Mouse (Mus musculus) induced T-regulatory cell, adult 2 months (primary cell): ENCODE measurements around the gene Otop2.

Experiments
- DNase-seq: peaks from one replicate; pipeline ENCODE4 v3.0.0-alpha.2; 2012; ENCODE audit warnings: low read depth

Otop2 gene

DNA sequence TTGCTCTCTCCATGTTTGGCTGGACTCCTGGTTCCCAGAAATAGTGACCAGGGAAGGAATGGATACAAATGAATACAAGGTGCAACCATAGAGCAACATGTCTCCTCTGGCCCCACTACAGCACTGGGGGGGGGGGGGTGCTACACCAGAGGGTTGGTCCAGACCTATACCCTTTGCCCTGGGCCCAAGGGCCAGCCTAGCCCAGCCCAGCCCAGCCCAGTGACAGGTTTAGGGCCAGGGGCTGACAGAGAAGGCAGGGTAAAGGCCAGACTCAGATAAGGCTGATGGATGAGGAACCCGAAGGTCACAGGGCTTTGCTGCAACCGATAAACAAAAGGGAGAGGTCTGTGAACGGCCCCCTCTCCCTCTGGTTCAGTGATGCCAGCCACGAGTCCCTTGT, 43.0 kb downstream of the Otop2 start:
- no peak for DNase-seq

DNA sequence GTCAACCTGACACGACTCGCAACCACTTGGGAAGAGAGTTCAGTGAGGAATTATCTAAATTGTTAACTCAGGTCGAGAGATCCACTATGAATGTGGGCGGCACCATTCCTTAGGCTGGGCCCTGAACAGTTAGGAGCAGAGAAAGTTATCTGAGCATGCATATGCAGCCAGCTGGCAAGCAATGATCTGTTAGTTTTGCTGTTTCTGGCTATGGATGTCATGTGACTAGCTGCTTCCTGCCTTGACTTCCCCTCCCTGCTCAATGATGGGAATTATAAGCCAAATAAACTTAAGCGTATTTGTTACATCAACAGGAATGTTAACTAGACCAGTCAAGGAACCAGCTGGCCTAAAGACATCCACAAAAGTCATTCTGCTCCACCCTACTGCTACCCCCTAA, 46.4 kb downstream of the Otop2 start:
- no peak for DNase-seq

DNA sequence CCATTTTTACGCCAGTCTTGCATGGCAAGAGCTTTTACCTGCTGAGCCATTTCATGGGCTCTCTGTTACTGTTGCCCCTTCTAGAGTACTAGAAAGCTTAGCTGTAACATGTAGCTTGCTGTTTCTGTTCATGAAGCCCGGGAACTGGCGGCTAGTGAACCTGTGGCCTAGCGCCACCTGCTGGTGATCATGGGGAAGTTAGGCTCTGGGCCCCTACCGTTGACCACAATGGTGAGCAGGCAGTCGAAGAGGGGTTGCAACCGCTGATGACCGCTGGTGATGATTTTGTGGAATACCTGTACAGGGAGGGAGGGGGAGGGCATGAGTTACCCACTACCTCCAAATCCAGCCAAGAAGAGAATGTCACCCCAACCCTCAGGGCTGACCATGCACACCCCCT, 47.2 kb downstream of the Otop2 start:
- DNase-seq = peak; percentile 91

DNA sequence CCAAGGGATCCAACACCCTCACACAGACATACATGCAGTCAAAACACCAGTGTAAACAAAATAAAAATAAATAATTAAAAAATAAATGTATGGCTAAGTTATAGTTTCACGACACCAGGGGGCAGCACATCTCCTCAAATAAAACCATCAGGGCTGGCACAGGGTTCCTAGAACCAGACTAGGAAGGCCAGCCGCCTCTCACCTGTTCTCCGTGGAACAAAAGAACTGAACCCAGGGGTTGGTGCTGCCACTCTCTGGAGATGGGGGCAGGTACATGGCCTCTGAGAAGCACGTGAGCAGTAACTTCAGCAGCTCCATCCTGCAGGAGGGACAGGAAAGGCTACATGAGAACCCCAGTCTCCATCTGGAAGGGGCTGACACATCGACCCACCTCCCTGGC, 51.5 kb downstream of the Otop2 start:
- DNase-seq = peak; percentile 91

DNA sequence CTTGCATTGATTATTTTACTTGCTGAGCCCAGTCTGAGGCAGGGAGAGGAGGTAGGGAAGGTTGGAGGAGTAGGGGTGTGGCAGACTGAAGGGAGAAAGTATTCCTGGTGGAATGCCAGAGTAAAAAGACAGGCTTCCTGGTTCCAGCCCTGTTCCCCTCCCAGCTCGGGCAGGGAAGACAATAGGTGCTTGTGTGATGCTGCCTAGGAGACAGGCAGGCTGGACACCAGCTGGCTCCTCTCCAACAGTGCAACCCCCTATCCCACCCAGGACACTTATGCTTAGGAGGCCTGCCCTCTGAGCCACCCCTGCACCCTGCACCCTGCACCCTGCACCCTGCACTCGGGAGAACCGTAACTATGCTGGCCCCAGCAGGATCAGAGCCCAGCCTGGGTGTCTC, 52.3 kb downstream of the Otop2 start:
- DNase-seq = no peak

DNA sequence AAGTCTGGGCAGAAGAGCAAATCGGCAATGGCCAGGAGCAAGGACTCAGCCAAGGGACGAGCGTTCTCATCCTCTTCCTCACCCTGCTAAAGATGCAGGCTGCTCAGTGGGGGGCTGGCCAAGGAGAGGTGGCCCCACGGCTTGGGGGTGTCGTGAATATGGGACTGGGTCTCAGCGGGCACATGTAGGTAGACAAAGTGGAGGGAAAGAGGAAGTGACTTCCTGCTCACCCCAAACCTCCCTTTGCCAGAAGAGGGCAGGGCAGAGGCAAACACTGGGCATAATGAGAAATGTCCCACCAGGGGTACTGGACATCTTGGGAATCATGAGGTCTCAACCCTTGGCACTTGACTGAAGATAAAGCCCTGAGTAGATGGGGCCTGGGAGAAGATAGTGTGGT, 52.8 kb downstream of the Otop2 start:
- DNase-seq = no peak

DNA sequence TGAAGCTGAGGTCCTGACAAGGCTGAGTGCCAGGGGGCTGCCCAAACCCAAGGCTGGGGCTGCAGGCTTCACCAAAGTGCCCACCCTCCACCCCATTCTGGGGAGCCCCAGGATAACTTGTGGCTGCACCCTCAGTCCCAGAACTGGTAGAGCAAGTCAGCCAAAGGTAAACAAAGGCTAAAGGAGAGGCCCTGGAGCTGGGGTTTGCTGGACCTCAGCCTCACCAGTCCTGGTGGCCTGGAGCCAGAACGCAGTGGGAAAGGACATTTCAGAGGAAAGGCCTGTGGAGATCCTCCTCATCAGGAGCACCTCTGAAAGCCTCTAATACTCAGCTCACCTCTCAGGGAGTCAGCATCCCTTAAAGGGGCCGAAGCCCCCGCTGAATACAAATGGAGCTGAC, 57.2 kb downstream of the Otop2 start:
- no peak for DNase-seq

DNA sequence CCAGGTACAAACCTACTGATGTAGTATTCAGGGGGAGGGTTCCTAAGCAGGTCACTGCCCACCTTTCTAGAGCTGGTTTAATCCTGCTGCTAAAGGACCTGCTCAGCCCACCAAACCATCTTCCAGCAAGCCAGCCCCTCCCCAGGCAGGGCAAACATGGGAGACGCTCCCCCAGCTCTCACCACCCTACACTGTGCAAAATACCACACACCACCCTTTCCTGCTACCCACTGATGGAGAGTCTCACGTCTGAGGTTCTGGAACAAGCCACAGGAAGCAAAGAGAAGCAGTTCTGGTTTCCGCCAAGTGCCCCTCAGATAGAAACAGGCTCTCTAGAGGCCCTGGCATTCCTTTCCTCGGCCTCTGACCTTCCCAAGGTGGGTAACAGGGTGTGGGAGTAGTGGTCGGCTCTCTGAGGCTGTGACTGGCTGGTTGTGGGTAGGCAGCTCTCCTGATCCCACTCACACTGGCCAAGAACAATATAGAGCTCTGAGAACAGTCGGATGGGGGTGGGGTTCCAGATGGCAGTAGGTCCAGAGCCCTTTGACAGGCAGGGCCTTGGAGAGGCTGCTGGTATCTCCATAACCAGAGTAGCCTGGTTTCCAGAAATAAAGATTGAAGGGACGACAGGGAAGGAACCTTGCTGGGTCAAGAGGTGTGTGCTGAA, 59.2 kb downstream of the Otop2 start:
- no peak for DNase-seq

DNA sequence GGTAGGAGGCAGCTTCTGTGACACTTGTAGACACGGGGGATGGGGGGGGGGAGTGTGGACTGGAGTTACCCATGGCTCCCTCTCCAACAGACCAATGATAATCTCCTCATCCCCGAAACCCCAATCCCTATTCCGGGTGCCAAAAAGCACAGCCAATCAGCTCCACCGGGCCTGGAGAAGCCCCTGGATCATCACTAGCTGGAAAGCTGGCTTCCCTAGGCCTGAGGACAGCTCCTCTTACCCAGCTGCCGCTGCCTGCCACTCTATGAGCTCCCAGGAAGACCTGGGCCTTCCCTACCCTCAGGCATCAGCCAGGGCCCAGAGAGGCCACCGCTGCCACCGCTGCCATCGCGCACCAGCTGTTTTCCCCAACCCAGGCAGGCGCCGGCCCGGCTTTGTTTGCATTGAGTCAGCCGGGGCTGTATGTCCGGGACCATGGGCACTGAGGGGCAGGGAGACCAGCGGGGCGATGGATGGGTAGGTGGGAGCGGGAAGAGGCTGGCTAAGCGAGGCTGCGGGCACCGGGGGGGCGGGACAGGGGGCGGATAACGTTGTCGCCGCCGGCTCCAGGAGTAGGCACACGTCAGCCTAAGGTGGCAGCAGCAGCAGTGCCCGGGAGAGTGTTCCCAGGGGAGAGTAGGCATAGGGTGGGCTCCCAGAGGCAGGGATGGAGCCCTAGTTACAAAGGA, 59.9 kb downstream of the Otop2 start:
- peak; percentile 42 for DNase-seq

DNA sequence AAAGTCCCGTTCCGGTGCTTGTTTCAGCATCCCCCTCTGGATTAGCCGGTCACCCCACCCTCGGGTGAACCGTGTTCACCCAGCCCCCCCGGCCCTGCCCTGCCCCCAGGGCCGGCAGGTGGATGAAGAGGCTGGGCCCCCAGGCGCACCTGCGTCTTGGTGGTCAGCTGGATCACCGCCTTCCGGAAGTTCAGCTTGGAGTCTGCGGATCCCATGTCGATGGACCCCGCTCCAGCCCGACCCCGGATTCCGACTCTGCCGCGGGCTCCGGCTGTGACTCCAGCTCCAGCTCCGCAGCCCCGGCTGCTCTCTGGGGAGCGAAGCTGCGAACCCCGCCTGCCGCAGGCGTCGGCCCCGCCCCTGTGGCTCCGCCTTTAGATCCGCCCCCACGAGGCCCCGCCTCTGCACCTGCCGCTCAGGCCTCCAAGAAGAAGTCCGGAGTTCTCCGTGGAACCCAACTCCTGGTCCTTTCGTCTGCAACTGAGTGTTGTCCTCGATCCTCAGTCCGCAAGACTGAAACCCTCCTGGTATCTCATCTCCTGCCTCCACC, 60.5 kb downstream of the Otop2 start, which contains the start of gene Hid1:
Hid1 (minus strand) TSS at position 362 of the 550 bp plus-strand sequence.
- DNase-seq = peak; percentile 86

DNA sequence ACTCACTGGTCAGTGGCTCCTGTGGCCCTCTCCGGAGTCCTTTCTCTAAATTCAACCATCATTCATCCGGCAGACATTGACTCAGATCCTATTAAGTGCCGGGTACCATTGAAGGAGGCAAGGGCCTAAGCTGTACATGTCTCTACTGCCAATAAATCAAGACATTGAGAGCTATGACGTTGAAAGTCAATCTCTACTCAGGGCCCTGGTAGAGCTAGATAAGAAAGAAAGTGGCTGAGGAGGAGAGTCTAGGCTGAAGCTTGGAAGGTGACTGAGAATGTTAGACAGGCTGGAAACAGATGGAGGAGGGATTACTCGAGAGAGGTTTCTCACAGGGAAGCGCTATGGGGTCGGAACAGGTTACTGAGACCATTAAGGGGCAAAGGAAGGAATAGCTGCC, 63.4 kb downstream of the Otop2 start:
- DNase-seq = no peak

DNA sequence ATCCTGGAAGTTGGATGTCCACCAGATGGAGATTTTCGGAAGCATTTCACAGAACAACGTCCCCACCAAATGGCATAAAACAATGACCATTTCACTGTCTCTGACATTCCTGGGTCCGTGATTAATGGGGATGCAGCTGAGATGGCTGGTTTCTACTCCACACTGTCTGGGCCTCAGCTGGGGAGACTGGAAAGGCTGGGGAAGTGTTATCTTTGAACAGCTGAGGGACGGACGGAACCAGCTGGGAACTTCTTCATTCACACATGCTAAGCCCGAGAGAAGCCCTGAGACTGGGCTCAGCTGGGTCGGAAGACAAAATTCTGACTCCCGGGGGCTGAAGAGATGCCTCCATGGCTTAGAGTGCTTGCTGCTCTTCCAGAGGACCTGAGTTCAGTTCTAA, 64.4 kb downstream of the Otop2 start:
- no peak for DNase-seq

DNA sequence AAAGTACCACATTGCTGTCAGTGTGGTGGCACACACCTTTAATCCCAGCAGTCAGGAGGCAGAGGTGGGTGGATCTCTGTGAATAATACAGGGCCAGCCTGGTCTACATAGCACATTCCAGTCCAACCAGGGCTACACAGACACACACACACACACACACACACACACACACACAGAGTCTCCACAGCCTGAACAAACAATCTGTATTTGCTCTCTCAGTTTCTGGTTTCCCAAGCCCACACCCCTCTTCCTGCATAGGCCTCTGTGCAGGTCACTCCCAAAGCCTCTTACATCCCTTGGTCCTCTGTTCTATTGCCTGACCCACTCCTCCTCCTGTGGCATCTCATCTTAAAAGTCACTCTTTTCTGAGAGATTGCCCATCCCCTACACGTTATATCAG, 65.1 kb downstream of the Otop2 start:
- DNase-seq = no peak

DNA sequence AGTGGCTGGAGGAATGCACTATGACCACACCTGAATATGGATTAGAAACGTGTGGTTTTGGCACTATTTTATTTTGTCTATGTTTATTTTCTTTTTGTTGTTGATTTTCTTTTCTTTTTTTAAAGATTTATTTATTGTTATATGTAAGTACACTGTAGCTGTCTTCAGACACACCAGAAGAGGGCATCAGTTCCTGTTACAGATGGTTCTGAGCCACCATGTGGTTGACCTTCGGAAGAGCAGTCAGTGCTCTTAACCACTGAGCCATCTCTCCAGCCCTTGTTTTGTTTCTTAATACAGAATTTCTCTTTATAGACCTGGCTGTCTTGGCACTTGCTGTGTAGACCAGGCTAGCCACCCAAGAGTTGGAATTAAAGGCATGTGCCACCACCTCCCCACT, 65.8 kb downstream of the Otop2 start:
- DNase-seq = no peak

DNA sequence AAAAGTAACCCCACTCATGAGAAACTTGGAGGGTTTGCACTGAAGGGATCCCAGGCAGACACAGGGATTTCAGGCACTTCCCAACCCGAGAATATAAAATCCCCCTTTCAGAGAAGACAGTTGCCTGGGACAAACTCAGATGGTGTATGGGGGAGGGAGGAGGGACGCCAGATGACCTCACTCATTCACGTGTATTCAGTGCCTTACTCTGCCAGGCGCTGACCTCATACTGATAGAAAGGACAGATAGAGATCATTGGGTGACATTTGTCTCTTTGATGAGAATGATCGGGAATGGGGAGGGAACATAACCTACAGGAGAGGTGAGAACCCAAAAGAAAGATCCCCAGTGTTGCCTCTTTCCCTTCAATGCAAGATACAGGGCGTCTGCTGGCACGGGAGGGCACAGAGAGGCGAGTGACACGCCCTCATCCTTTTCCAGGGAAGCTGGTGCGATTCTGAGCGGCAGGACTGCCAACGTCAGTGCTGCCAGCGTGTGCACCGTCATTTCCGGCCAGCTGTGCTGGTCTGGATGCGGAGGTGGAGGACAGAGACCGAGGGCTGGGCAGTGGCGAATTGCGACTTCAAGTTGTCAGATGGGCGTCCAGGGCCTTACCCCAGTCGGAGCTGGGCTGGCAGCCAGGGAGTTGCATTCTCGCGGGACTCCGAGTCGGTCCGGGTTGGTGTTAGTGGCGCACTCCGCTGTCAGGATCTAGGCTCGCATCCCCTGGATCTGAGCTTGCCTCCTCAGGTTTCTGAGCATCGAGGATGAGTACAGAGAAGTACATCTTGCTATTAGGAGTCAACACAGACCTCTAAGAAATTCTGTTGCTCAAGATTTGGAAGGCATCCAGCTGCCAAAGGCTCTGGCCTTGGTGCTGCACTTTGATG, 67.1 kb downstream of the Otop2 start:
- no peak for DNase-seq

DNA sequence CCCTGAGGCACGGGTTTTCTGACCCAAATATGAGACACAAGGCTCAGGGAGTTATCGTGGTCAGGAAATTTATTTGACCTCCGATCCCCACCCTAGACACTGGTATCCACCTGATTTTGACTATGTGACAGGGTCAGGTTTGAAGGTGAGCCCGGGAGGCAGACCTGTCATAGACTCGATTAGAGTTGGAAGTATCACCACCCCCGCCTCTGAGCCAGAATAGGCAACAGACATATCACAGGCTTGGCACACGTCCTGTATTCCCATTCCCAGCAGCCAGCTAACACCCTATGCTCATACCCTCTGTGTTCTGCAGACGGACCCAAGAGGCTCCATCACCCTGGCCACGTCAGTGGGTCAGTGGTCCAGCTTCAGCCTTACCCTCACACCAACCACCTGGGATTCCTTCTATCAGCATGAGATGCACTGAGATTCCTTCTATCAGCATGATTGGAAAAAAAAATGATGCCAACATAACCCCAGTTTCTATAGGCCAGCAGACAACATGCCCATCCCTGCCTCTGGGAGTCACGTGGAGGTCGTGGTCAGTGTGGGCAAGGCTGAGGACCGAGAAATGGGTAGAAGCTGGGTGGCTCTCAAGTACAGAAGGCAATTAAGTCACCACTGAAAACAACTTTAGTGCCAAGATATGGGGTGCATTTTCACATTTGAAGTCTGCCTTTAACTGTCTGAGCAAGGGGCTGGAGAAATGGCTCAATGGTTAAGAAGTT, 67.9 kb downstream of the Otop2 start:
- no peak for DNase-seq

DNA sequence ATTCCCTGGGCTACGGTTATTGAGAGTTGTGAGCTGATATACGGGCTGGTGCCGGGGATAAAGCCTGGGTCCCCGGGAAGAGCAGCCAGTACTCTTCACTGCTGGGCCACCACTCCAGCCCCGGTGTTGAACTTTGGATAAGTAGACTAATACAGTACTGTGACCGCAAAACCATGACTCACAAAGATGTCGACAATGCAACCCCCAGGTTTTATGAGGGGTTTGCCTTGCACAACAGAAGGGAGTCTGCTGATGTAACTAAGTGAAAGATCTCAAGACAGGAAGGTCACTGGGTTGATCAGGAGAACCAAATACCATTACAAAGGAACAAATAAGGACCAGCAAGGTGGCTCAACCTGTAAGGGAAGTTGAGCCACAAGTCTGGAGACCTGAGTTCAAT, 69.8 kb downstream of the Otop2 start:
- no peak for DNase-seq

DNA sequence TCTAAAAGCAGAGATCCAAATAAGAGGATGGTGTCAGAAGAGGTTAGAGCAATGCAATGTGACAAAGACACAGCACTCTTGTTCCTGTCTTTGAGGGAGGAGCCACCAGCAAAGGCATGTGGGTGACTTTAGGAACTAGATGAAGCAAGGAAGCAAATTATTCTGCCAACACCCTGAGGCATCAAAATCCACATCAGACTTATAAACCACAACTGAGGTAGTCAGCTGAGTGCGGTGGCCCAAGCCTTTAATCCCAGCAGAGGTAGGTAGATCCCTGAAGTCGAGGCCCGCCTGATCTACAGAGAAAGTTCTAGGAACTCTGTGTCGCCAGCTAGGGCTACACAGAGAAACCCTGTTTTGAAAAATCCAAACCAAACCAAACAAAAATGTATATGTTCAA, 70.3 kb downstream of the Otop2 start:
- no peak for DNase-seq

DNA sequence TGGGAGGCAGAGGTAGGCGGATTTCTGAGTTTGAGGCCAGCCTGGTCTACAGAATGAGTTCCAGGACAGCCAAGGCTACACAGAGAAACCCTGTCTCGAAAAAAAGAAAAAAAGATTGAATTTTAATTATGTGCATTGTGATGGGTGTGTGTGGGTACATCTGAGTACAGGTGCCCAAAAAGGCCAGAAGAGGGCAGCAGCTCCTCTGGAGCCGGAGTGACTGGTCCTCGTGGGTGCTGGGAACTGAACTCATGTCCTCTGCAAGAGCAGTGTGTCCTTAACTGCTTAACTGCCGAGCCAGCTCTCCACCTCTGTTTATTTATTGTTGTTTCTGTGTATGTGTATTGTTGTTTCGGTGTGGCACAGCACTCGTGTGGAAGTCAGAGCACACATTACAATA, 70.9 kb downstream of the Otop2 start:
- DNase-seq = no peak

DNA sequence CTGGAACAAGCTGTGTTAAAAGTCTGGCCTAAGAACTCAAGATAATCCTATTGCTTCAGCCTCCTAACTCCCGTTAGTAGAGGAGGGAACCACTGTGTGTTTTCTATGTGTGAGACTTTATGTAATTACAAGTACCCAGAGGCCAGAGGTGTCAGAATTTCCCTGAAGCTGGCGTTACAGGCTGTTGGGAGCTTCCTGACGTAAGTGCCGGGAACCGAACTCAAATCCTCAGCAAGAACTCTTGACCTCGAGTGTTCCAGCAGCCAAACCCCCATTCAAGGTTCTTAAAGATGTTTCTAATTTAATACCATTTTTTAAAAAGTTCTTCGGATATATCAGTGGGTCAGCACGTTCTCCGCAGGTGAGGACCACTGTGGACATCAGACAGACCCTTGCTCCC, 74.3 kb downstream of the Otop2 start:
- DNase-seq = no peak
